Mouse (Mus musculus): ENCODE measurements around the gene Adamts3. TPM values are rescaled to one million over a fixed set of nuclear protein-coding genes. Genes with fewer than 3 reads are reported as not detected.

Adamts3 gene
- polyA plus RNA-seq, 1 experiment from 2014 or later = 3.8 TPM

DNA sequence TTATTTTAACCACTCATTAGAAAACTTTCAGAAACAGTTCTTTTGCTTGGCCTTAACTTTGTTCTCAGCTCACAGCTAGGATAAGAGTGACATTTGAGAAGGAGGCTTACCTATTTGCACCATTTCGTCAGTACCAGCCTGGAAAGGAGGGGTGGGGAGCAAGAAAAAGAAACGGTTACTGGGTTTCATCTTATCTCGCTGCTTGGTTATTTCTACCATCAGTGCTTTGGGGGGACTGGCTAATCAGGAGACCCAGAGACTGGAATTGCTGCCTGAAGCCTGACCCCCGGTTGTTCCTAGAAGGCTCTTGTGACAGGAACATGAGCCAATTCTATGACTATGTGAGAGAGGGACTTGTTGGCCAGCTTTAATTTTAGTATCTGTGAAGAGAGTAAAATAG lies 1.7 kb downstream of the Adamts3 start:
- WGBS = 46% methylated on average over 4 of the region's 4 CpGs
- H3K36me3 ChIP-seq = no peaks in the 10 kb centered on the region
- H3K4me3 ChIP-seq = no peak overlapping the region
- peaks cover 10% of the 10 kb centered on the region; the same call in 1 of the 2 replicates for H3K4me1 ChIP-seq
- no peaks in the 10 kb centered on the region; the same call in 1 of the 2 replicates for H3K27me3 ChIP-seq
- ATAC-seq (ENCODE audit: low FRiP score) = no peak
- no peak overlapping the region for H3K9ac ChIP-seq
- peak overlapping the region; percentile 100 for H3K4me2 ChIP-seq (replicated peaks)
- peaks cover 5% of the 10 kb centered on the region; the same call in 1 of the 2 replicates for H3K9me3 ChIP-seq (replicated peaks)
- no peak overlapping the region for H3K27ac ChIP-seq

GRCm38 (mm10) chr5:89878866-89879392 lies 4.2 kb downstream of the Adamts3 start:
- Histone ChIP-seq H3K36me3 (no peaks in the 10 kb centered on the region), H3K4me2 (replicated peaks) (no peak overlapping the region), H3K27me3 (no peaks in the 10 kb centered on the region; the same call in 1 of the 2 replicates), H3K4me3 (no peak overlapping the region), H3K4me1 (peaks cover 10% of the 10 kb centered on the region; the same call in 1 of the 2 replicates), H3K27ac (no peak overlapping the region), H3K9ac (no peak overlapping the region), H3K9me3 (replicated peaks) (peaks cover 5% of the 10 kb centered on the region; the same call in 1 of the 2 replicates)
- WGBS = 85% methylated on average over 11 of the region's 11 CpGs
- no peak for ATAC-seq (ENCODE audit: low FRiP score)

GRCm38 (mm10) chr5:89872661-89873060 lies 10.5 kb downstream of the Adamts3 start:
- ATAC-seq (ENCODE audit: low FRiP score) = no peak
- H3K27me3 ChIP-seq = no peaks in the 10 kb centered on the region
- H3K4me1 ChIP-seq = no peaks in the 10 kb centered on the region

DNA sequence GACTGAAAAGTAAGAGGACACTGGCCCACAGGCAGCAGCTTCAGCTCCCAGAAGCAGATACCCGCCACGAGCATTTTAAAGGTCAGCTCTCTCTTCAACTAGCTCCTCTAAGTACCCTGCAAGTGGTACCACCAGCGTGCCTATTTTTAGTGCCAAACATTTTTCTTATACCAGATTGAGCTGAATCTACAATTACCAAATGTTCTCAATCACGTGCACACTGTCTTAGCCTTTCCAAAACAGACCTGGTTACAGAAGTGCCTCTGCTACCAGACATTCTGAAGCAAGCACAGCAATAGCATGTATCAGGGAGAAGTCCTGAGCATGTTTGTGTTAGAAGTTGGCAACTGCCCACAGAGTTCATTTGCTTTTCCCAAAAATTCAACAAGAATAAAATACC lies 23.5 kb downstream of the Adamts3 start:
- Histone ChIP-seq H3K9me3 (replicated peaks) (no peaks in the 10 kb centered on the region), H3K27me3 (no peaks in the 10 kb centered on the region), H3K27ac (no peak overlapping the region), H3K4me1 (no peaks in the 10 kb centered on the region), H3K36me3 (no peaks in the 10 kb centered on the region), H3K4me3 (no peak overlapping the region), H3K9ac (no peak overlapping the region), H3K4me2 (replicated peaks) (no peak overlapping the region)
- no peak for ATAC-seq (ENCODE audit: low FRiP score)
- WGBS = 87% methylated on average over 4 of the region's 4 CpGs

More at GRCm38 (mm10) chr5:89872661-89873060, 10.5 kb downstream of the Adamts3 start:
- no peak overlapping the region for H3K9ac ChIP-seq
- H3K36me3 ChIP-seq = no peaks in the 10 kb centered on the region
- WGBS = 61% methylated on average over 2 of the region's 2 CpGs
- no peaks in the 10 kb centered on the region for H3K9me3 ChIP-seq (replicated peaks)
- H3K4me3 ChIP-seq = no peak overlapping the region
- no peak overlapping the region for H3K27ac ChIP-seq
- no peak overlapping the region for H3K4me2 ChIP-seq (replicated peaks)

GRCm38 (mm10) chr5:89858837-89859236 lies 24.3 kb downstream of the Adamts3 start:
- no peak overlapping the region for H3K4me3 ChIP-seq
- no peak overlapping the region for H3K4me2 ChIP-seq (replicated peaks)
- no peak overlapping the region for H3K9ac ChIP-seq
- ATAC-seq (ENCODE audit: low FRiP score) = no peak
- H3K36me3 ChIP-seq = no peaks in the 10 kb centered on the region
- WGBS = 97% methylated on average over 1 of the region's 1 CpGs
- H3K9me3 ChIP-seq (replicated peaks) = no peaks in the 10 kb centered on the region
- no peaks in the 10 kb centered on the region for H3K4me1 ChIP-seq
- H3K27ac ChIP-seq = no peak overlapping the region
- no peaks in the 10 kb centered on the region for H3K27me3 ChIP-seq

DNA sequence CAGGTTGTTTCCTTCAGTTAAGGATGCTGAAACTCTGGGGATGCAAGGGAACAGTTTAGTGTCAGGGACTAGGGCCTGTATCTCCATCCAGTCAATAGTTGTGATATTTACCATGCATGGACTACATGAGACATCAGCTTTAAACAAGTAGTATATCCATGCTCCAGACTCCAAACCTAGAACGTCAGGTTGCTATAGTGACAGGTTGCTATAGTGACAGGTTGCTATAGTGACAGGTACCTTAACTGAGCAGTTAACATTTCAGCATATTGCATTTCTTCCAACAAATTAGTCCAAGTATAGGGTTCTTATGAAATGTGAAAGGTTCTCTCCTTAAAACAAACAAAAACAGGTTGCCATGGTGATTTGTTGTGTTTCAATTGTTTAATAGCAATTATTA lies 36.6 kb downstream of the Adamts3 start:
- H3K4me1 ChIP-seq = no peaks in the 10 kb centered on the region
- ATAC-seq (ENCODE audit: low FRiP score) = 0 out of 2 replicates have a peak, but pooled peaks have one; percentile 40
- WGBS = 48% methylated on average over 1 of the region's 1 CpGs

DNA sequence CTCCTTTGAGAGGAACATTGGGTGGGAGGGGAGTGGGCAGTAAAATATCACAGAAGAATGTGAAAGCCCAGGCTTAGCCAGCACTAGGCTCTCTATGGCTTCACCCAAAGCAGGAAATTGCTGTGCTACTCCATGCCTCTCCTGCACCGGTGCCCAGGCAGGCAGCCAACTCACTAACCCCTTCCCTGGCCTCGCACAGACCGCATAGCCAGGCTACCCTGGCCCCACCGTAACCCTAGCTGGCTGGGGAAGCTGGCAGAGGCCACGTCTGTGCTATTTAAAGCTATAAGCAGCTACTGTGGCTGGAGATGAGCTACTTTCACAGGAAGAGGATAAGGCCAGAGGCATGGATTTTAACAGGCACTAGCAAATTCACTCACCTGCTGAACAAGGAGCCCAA lies 38.8 kb downstream of the Adamts3 start:
- H3K4me2 ChIP-seq (replicated peaks) = no peak overlapping the region
- 41% methylated on average over 5 of the region's 5 CpGs for WGBS
- H3K9ac ChIP-seq = no peak overlapping the region
- H3K9me3 ChIP-seq (replicated peaks) = no peaks in the 10 kb centered on the region
- H3K4me1 ChIP-seq = no peaks in the 10 kb centered on the region
- H3K36me3 ChIP-seq = no peaks in the 10 kb centered on the region
- H3K4me3 ChIP-seq = no peak overlapping the region
- ATAC-seq (ENCODE audit: low FRiP score) = no peak
- H3K27ac ChIP-seq = no peak overlapping the region
- H3K27me3 ChIP-seq = no peaks in the 10 kb centered on the region

More for the DNA sequence above, 36.6 kb downstream of the Adamts3 start:
- H3K27ac ChIP-seq = no peak overlapping the region
- no peak overlapping the region for H3K4me2 ChIP-seq (replicated peaks)
- no peak overlapping the region for H3K4me3 ChIP-seq
- H3K9ac ChIP-seq = no peak overlapping the region
- no peaks in the 10 kb centered on the region for H3K9me3 ChIP-seq (replicated peaks)
- H3K36me3 ChIP-seq = no peaks in the 10 kb centered on the region
- no peaks in the 10 kb centered on the region for H3K27me3 ChIP-seq

DNA sequence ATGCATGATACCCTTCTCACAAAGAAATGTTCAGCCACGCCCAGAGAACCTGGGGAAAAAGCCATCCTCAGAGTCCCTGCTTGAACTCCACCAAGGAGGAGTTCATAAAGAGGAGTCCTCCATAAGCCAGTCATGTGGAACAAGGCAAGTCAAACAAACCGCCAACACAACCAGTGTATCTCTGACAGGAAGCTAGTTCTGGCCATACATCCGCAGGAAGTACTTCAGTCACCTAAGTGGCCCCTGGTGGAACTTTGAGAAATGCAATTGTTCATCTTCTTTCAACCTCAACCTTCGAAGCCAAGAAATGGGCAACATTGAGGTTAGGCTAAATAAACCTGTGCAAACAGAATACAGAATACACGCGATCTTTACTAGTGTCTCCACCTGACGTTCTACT lies 39.7 kb downstream of the Adamts3 start:
- whole genome bisulfite sequencing = 91% methylated on average over 7 of the region's 7 CpGs
- ATAC-seq (ENCODE audit: low FRiP score) = no peak

DNA sequence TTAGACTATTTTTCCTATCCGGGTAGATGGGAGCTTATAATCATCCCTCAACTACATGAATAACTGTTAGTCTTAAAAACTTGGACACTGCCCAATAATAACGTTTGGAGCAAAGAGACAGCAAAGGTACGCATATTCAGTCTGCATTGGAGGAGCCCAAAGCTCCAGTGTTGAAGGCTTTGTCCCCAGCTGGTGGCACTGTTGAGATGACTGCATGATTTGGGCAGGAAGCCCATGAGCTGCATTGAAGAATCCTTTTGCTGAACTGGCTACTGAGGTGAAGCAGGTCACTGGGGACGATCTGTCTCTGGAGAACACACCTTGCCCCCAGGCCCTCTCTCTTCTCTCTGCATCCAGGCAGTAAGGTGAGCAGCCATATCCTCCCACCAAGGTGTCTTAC lies 43.5 kb downstream of the Adamts3 start:
- H3K4me3 ChIP-seq = no peak overlapping the region
- H3K4me2 ChIP-seq (replicated peaks) = no peak overlapping the region
- H3K9me3 ChIP-seq (replicated peaks) = no peaks in the 10 kb centered on the region
- H3K27me3 ChIP-seq = no peaks in the 10 kb centered on the region
- H3K4me1 ChIP-seq = no peaks in the 10 kb centered on the region
- H3K36me3 ChIP-seq = no peaks in the 10 kb centered on the region
- ATAC-seq (ENCODE audit: low FRiP score) = no peak
- H3K9ac ChIP-seq = no peak overlapping the region
- WGBS = 73% methylated on average over 4 of the region's 4 CpGs
- H3K27ac ChIP-seq = no peak overlapping the region

More for the DNA sequence above, 39.7 kb downstream of the Adamts3 start:
- Histone ChIP-seq H3K27ac (no peak overlapping the region), H3K27me3 (no peaks in the 10 kb centered on the region), H3K9me3 (replicated peaks) (no peaks in the 10 kb centered on the region), H3K4me2 (replicated peaks) (no peak overlapping the region), H3K9ac (no peak overlapping the region), H3K4me1 (no peaks in the 10 kb centered on the region), H3K36me3 (no peaks in the 10 kb centered on the region), H3K4me3 (no peak overlapping the region)

DNA sequence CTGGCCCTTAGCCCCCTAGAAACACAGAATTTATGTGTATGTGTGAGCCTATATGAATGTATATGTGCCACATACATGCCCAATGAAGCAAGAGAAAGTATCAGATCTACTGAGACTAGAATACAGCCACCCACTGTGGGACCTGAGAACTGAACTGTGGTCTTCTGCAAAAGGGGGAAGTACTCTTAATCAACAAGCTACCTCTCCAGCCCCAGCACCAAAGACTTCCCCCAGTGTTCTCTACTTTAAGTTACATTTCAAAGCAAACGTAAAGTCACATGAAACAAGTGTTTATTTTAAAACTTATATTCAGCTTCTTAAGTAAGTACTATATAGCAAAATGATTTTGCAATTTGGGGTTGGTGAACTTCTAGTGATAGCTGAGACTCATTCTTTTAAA lies 62.0 kb downstream of the Adamts3 start:
- Histone ChIP-seq H3K27me3 (no peaks in the 10 kb centered on the region), H3K9ac (no peak overlapping the region), H3K36me3 (no peaks in the 10 kb centered on the region), H3K4me3 (no peak overlapping the region), H3K4me2 (replicated peaks) (no peak overlapping the region), H3K27ac (no peak overlapping the region), H3K9me3 (replicated peaks) (no peaks in the 10 kb centered on the region), H3K4me1 (no peaks in the 10 kb centered on the region)
- WGBS = 88% methylated on average over 1 of the region's 1 CpGs
- ATAC-seq (ENCODE audit: low FRiP score) = no peak

GRCm38 (mm10) chr5:89819531-89819930 lies 63.6 kb downstream of the Adamts3 start:
- no peak for ATAC-seq (ENCODE audit: low FRiP score)
- no peaks in the 10 kb centered on the region for H3K4me1 ChIP-seq
- H3K4me3 ChIP-seq = no peak overlapping the region
- no peak overlapping the region for H3K4me2 ChIP-seq (replicated peaks)
- 28% methylated on average over 3 of the region's 3 CpGs for WGBS
- H3K27me3 ChIP-seq = no peaks in the 10 kb centered on the region
- H3K9ac ChIP-seq = no peak overlapping the region
- H3K36me3 ChIP-seq = no peaks in the 10 kb centered on the region
- H3K27ac ChIP-seq = no peak overlapping the region
- H3K9me3 ChIP-seq (replicated peaks) = no peaks in the 10 kb centered on the region

DNA sequence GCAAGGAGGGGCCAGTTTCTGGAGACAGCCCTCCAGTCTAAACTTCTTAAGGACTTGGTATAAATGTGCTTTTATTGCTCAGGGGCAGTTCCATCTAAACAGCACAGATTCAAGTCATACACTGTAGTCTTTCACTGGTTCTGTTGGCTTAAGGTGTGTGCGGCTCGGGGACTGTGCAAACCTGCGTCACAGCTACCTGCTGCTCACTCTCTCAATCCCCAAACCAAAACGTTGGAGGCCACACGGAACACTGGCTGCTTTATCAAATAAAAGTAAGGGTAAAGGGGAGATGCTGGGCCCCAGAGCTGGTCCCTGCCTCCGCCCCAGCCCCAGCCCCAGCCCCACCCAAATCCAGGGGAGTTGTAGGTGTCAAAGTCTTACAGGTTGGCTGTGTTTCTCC lies 66.5 kb downstream of the Adamts3 start:
- ATAC-seq (ENCODE audit: low FRiP score) = no peak
- Histone ChIP-seq H3K27me3 (no peaks in the 10 kb centered on the region), H3K9ac (no peak overlapping the region), H3K36me3 (no peaks in the 10 kb centered on the region), H3K4me1 (no peaks in the 10 kb centered on the region), H3K4me3 (no peak overlapping the region), H3K4me2 (replicated peaks) (no peak overlapping the region), H3K9me3 (replicated peaks) (no peaks in the 10 kb centered on the region), H3K27ac (no peak overlapping the region)
- 82% methylated on average over 6 of the region's 6 CpGs for WGBS

- Histone ChIP-seq H3K9ac (no peak overlapping the region), H3K4me2 (replicated peaks) (no peak overlapping the region), H3K9me3 (replicated peaks) (no peaks in the 10 kb centered on the region), H3K4me3 (no peak overlapping the region), H3K36me3 (no peaks in the 10 kb centered on the region), H3K27ac (no peak overlapping the region), H3K27me3 (no peaks in the 10 kb centered on the region), H3K4me1 (no peaks in the 10 kb centered on the region)
- 73% methylated on average over 3 of the region's 3 CpGs for WGBS
- no peak for ATAC-seq (ENCODE audit: low FRiP score)
Observed at GRCm38 (mm10) chr5:89814552-89814951, 68.6 kb downstream of the Adamts3 start.
